Mouse (Mus musculus) layer of hippocampus, adult 2 months (tissue): Measurements from ENCODE around the gene Gpx7. TPM values are rescaled to one million over a fixed set of nuclear protein-coding genes. Genes with fewer than 3 reads are reported as not detected.

Source experiments
- DNase-seq, 2 experiments: peaks; one replicate each; pipeline ENCODE4 v3.0.0; 2022; ENCODE audit warnings: low spot score in 2 of 2
- H3K27ac ChIP-seq: fragments of 200-600 bp; 2 replicates; pipeline ENCODE4 v1.8.1; 2022
- H3K4me3 ChIP-seq: fragments of 200-600 bp; 2 replicates; pipeline ENCODE4 v1.8.1; 2022; ENCODE audit warnings: mild to moderate bottlenecking
- CTCF ChIP-seq: fragments of 200-600 bp; conservative IDR thresholded peaks from 2 replicates; pipeline ENCODE4 v1.8.1; 2022; ENCODE audit warnings: antibody characterized with exemption, mild to moderate bottlenecking, moderate library complexity
- long read RNA-seq, 2 experiments: library from polyadenylated mRNA; stranded (forward); transcript quantifications; one replicate each; pipeline ENCODE4 v2.0.0; 2021; ENCODE audit warnings: borderline mapping rate in 2 of 2
- total RNA-seq, 2 experiments: library from RNA; stranded (reverse); gene quantifications; 2 replicates each; pipeline ENCODE4 v1.2.3; 2021

Gene Gpx7
- total RNA-seq, result 1 to 10 TPM; 4.8 to 5.1 TPM
- long read RNA-seq, experiment 1, transcript Gpx7-201 (3 exons, 1,289 nt), result major isoform, 5 of 5 reads
- long read RNA-seq, experiment 1, partial matches to known transcripts, result 0 of 5 reads
- long read RNA-seq, experiment 1, other reads (novel, unspliced or antisense), result 0 of 5 reads
- long read RNA-seq, experiment 2, transcript Gpx7-201 (3 exons, 1,289 nt), result major isoform, 10 of 11 reads
- long read RNA-seq, experiment 2, partial matches to known transcripts, result 1 of 11 reads
- long read RNA-seq, experiment 2, other reads (novel, unspliced or antisense), result 0 of 11 reads

DNA sequence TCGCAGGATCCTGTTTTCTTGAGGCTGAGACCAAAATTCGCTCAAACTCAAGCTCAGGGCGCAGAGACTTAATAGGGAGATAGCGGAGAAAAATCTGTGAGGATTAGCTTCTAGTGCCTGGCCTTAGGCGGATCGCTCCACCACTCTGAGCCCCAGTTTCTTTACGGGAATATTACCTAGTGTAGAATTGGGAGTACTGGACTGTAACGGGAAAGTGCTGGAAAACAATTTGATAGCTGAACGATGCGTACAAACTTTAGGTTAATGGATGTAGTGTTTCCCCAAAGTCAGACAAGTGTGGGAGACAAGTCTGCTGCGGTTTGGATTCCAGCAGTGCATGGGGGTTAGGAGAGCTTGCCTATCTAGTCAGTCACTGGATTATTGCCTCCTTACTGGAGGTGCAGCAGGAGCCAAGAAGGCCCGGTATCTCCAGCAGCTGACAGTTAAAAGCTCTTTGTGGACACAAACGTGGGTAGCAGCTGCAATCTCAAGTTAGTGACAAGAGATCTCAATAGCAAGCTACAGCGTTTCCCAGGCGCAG lies at the start of gene Gpx7:
TSS of gene Gpx7 (minus strand) at position 101 of the 541 bp plus-strand sequence.
- DNase-seq, result no peak
- H3K4me3 ChIP-seq, result peak within 1 kb of the TSS; percentile 68
- H3K27ac ChIP-seq, result peak within 1 kb of the TSS; percentile 91
- no peak for TF ChIP-seq CTCF

DNA sequence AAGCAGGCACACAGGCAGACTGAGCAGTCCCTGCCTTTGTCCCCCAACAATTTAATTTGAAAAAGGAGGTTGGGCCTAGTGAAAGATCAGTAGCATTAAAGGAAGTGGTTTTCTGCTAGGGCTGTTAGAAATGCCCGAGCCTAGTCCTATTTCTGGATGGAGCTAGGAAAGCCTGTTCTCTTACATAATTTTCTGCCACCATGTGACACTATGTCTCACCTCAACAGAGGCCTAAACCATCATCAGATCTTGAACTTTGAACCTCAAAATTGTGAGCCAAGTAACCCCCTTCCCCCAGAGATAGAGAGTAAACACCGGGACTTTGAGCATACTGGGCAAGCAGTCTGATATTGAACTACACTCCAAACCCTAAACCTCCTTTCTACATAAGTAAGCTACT lies 49.3 kb upstream of the Gpx7 start:
- TF ChIP-seq CTCF, result no peak
- no peak for DNase-seq
- Histone ChIP-seq H3K27ac (no peak overlapping the region), H3K4me3 (no peak overlapping the region)

DNA sequence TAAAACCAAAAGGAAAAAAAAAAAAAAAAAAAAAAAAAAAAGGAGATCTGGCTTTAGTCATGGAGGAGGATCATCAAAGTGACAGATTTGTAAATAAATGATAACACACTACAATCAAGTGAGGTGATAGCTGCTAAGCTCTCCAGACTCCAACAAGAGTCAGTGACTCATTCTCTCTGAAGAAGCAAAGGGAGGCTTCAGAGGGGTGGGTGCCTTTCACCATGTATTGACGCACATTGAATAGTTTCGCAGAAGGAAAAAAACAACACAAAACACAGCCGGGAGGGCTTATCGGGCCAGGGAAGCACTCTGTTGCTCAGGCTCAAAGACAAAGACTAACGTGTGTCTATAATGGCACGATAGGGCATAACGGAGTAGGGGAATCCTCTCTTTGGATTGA lies 41.3 kb upstream of the Gpx7 start:
- no peak for DNase-seq
- TF ChIP-seq CTCF, result no peak
- H3K4me3 ChIP-seq, result no peak overlapping the region
- no peak overlapping the region for H3K27ac ChIP-seq

DNA sequence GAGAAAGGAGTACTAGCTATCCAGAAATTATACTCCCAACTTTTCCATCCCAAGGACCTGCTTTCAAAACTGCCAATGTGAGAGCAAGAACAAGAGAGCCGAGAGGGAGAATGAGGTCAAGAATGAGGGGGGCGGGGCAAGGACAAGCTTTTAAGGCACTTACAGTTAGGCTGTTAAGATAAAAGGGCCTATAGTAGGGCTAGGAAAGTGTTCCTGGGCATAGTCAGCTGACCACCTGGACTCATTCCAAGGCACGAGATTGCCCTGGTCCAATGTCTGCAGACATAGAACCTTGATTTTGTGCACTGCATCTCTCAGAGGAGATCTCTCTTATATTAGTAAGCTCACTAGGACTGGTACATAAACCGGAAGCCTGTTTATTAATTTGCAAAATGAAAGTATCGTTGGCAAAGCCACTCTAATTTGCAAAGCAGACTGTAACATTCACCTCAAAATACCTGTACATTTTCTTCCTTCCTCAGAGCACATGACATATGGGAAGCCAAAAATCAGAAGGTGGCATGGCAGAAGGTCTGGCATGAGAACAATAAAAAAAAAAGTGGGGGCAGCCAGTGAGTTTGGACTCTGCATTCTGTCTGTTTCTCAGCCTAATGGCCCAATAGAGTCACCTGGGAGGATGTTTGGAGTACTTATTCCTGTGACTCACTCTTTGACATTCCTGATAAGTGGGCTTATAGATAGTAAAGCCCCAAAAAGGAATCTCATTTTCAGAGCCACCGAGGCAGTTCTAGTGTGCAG lies 31.5 kb upstream of the Gpx7 start:
- Histone ChIP-seq H3K27ac (no peak overlapping the region), H3K4me3 (no peak overlapping the region)
- DNase-seq, result no peak
- TF ChIP-seq CTCF, result no peak

DNA sequence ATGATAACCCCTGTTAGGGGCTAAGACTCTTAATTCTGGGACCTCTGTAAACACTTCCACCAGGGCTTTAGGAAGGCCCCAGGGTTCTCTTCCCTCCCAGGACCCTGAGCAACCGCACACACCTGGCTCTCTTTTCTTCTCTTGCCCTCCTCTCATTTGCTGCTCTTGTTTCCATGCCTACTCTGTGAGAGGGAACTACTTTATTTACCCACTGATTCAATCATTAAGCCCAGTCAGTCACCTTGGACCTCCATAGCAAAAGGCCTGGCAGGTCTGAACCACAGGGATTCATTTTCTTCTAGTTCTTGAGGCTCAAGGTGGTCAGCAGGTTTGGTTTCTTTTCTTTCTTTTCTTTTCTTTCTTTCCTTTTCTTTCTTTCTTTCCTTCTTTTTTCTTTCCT lies 29.5 kb upstream of the Gpx7 start:
- DNase-seq, result no peak
- H3K27ac ChIP-seq, result no peak overlapping the region
- no peak overlapping the region for H3K4me3 ChIP-seq
- TF ChIP-seq CTCF, result no peak

DNA sequence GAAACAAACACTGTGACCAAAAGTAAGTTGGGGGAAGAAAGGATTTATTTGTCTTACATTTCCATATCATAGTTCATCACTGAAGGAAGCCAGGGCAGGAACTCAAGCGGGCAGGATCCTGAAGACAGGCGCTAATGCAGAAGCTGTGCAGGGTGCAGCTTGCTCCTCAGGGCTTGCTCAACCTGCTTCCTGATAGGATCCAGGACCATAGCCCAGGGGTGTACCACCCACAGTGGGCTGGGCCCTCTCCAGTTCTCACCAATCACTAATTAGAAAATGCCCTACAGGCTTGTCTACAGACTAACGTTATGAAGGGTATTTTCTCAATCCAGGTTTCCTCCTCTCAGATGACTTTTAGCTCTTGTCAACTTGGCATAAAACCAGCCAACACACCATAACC lies 28.9 kb upstream of the Gpx7 start:
- Histone ChIP-seq H3K4me3 (no peak overlapping the region), H3K27ac (no peak overlapping the region)
- DNase-seq, result no peak
- no peak for TF ChIP-seq CTCF

DNA sequence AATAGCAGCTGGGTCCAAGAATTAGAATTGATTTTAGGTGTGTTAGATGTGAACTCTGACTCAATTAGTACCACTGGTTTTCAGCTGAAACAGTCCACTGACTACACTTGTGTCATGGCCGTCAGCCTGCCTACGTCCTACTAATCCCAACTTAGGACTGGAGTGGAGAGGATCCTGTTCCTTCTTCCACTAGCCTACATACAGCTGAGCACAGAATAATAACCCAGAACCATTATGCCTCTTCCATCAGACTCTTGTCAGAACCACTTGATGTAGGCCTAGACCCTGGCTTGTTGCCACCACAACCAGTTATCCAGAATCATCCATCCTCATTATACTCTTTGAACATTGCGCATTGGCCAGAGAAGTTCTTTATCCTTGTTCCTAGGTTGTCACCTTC lies 28.0 kb upstream of the Gpx7 start:
- no peak overlapping the region for H3K4me3 ChIP-seq
- no peak overlapping the region for H3K27ac ChIP-seq
- DNase-seq, result no peak
- no peak for TF ChIP-seq CTCF

DNA sequence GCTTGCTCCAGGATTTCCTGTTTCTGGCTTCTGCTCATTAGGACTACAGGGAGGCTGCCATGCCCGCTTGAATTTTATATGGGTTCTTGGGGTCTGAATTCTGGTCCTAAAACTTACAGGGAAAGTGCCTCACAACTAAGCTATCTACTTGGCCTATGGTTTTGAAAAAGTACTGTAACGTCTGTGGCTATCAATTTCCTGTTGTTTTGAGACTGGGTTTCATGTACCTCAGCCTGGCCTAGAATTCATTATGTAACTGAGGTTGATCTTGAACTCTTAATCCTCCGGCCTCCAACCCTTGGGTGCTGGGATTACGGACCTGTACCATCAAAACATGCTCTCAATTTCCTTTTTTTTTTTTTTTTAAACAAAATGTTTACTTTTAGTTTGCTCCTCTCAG lies 27.5 kb upstream of the Gpx7 start:
- H3K27ac ChIP-seq, result no peak overlapping the region

DNA sequence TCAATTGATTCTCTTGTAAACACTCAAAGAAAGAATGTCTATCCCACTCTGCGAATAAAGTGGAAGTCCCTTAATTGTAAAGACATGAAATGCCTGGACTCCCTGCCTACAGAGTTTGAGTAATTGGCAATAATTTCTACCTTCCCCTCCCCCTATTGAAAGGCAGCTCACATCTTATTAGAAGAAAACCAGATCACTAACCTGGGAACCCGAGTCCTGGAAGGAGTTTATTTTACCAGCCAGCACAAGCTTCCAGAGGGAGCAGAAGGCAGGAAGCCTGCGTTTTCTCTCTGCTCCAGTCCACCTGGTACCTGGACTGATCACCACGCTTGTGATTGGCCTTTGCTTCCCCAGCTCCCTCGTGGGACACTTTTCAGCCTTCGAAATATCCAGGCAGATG lies 26.6 kb upstream of the Gpx7 start:
- DNase-seq, result no peak
- H3K4me3 ChIP-seq, result no peak overlapping the region
- TF ChIP-seq CTCF, result no peak
- no peak overlapping the region for H3K27ac ChIP-seq

More for the DNA sequence above, 27.5 kb upstream of the Gpx7 start:
- no peak overlapping the region for H3K4me3 ChIP-seq
- no peak for DNase-seq
- TF ChIP-seq CTCF, result no peak

DNA sequence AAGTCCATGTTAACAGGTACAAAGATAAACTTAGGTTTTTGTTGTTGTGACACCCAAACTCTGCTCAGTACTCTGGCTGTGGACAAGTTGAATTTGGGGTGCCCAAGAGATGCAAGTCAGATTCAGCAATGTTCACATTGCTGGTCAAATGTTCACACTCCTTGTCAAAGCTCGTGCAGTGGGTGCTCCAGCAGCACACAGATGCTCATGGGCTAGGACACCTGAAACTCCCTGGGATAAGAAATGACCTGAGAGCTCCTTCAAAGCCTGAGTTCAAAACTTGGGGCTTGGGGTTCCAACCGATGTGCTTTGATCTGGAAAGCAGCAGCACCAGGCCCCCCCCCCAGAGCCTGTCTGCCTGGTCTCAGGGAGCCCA lies 24.8 kb upstream of the Gpx7 start:
- no peak for TF ChIP-seq CTCF
- Histone ChIP-seq H3K4me3 (no peak overlapping the region), H3K27ac (no peak overlapping the region)
- no peak for DNase-seq

DNA sequence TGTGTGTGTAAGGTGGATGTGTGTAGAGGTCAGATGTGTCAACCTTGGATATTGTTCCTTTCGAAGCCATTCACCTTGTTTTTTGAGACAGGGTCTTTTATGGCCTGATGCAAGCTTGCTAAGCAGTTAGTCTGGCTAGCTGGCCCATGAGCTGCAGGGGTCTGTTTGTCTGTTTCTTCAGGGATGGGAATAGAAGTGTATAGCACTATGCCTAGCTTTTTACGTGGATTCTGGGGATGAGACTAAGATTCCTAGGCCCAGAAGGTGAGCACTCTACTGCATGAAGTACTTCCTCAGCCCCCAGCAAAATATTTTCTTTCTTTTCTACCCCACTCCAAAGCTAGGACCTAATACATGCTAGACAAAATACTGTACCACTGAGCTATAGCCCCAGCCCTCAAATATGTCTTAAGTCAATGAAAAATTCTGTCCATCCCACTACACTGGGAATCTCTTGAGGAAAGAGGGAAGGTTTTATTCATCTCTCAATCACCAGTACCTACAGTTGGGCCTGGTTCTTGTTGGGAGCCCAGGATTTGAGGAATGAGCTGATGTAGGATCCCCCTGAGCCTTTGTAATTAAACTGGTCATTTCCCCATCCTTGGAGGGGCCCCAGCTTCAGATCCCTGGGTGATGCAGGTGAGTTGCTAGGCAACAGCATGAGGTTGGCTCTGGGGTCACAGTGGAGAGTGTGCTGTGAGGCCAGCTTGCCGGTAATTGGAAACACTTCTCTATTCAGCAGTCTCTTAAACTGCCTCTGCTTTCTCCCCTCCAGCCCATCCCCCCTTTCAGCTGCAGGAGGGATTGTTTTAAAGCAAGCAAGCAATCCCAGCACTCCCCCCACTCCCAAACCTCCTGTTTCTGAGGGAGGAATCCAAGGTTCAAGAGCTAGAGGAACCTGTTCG lies 24.1 kb upstream of the Gpx7 start:
- TF ChIP-seq CTCF, result no peak
- no peak overlapping the region for H3K4me3 ChIP-seq
- DNase-seq, result no peak
- H3K27ac ChIP-seq, result no peak overlapping the region

DNA sequence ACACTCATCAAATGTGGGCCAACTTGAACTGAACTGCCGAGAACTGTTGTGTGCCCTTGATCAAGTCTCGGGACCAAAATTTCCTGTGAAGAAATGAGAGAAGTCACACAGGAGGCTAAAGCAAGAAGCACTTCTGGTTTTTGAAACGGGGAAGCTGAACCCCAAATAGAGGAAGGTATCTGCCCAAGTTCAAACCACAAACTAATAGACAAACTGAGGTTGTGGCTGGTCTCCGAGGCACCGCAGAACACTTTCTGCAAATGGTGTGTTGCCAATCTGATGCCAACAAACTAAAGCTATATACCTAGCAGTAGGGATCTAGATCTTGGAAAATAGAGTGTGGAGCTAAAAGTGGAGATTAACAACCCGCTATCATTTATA lies 21.6 kb upstream of the Gpx7 start:
- Histone ChIP-seq H3K27ac (no peak overlapping the region), H3K4me3 (no peak overlapping the region)
- TF ChIP-seq CTCF, result no peak
- DNase-seq, result no peak

DNA sequence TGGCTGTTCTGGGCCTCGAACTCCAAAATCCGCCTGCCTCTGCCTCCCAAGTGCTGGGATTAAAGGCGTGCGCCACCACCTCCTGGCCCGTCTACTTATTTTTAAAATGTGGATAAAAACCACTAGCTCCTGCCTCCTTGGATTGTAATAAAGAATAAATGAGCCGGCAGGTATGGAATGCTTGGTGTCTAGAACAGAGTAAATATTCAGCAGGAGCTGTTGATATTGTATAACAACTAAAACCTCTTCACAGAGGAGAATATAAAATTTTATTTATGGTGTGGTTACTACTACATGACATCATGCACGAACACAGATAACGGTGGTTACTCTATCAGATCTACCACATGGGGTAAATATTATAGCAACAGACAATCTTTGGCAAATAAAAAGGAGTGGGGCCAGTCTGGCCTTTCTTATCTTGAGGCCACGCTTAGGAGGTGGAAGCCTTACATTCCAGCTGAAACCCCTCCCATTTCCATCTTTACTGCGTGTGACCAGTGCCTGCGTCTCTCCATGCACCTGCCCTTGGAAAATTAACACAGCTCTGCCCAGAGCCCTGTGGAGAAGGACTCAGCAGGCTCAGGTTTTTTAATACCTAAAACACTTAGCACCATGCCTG lies 21.1 kb upstream of the Gpx7 start:
- Histone ChIP-seq H3K27ac (no peak overlapping the region), H3K4me3 (no peak overlapping the region)
- TF ChIP-seq CTCF, result no peak
- no peak for DNase-seq
